8 mouse cellular contexts compared by ENCODE assay signal in the genomic region with DNA sequence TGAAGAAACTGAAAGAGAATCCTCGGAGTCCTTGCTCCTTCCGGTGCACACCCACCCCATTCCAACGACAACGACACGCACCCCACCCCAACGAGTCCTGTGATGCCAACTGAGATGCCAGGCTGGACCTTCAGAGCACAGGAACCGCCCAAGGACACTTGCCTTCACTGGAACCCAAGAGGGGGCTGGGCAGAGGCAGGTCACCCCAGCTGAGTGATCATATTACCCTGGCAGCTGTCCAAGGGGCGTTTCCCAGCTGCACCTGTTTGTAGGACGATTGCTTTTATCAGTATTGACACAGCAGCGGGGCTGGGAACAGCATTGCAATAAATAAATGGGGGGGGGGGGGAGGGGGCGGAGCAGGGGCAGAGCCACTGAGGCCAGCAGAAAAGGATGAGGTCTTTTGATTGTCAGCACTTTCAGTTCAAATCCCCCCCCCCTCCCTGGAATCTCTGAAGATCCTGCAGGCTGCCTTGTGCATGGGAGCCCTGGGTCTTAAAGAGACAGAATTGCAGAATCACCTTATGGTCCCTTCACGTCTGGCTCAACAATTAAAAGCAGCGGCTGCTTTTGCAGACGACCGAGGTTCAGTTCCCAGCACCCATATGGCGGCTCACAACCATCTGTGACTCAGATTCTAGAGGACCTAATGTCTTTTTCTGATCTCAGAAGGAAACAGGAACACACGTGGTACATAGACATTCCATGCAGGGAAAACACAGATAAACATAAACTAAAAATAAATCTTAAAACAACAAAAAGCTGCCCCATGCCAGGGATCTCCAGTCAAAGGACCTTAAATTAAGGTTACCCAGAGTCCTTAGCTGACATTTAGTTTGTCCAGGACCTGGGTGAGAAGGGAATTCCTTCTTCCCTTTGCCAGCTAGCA. TPM values are rescaled to one million over a fixed set of nuclear protein-coding genes. Genes with fewer than 3 reads are reported as not detected.
DNase-seq lines count a peak whose midpoint lies in the region; ATAC-seq lines count a peak whose summit lies in the region.

No protein-coding gene starts in this region.

- H3K36me3 ChIP-seq in intestine, embryonic 16.5 days (ENCODE audit: control insufficient read depth, insufficient read depth, low read length), result no peaks in the 10 kb centered on the region
- H3K36me3 ChIP-seq in liver, embryonic 16.5 days (ENCODE audit: control insufficient read depth, insufficient read depth), result no peaks in the 10 kb centered on the region

- H3K4me3 ChIP-seq in intestine, embryonic 16.5 days (ENCODE audit: low read length), result peak overlapping the region; percentile 24
- peak overlapping the region; percentile 69 for H3K4me3 ChIP-seq in liver, embryonic 16.5 days (ENCODE audit: low read depth, low read length)

- DNase-seq in left cerebral cortex, postnatal 4 days, result peak; percentile 65
- DNase-seq in left cerebral cortex, adult 11 months (ENCODE audit: low spot score), result no peak
- peak; percentile 98 for DNase-seq in c-Kit-positive CD71-positive TER-119-negative erythroid progenitor cells, embryonic 14.5 days (ENCODE audit: low read depth)
- peak; percentile 62 for DNase-seq in gastrocnemius, postnatal 25 days
- peak; percentile 51 for DNase-seq in ovary, postnatal 14 days (ENCODE audit: low spot score)
- DNase-seq in left cerebral cortex, postnatal 25 days (ENCODE audit: low spot score in 2 of 2), result no peak

- peak; percentile 59 for ATAC-seq in intestine, embryonic 16.5 days
- ATAC-seq in liver, embryonic 16.5 days (ENCODE audit: low read depth), result peak; percentile 81

- 17% methylated on average over 16 of the region's 17 CpGs for WGBS in intestine, embryonic 16.5 days
- WGBS in liver, embryonic 16.5 days (ENCODE audit: insufficient replicate concordance), result 21% methylated on average over 16 of the region's 17 CpGs

- no peaks in the 10 kb centered on the region for H3K9me3 ChIP-seq in intestine, embryonic 16.5 days (ENCODE audit: control insufficient read depth, low read length)
- no peaks in the 10 kb centered on the region for H3K9me3 ChIP-seq in liver, embryonic 16.5 days (replicated peaks; ENCODE audit: control insufficient read depth, low read length)

- H3K27ac ChIP-seq in intestine, embryonic 16.5 days (ENCODE audit: low read length), result peak overlapping the region; percentile 64; the same call in 1 of the 2 replicates
- H3K27ac ChIP-seq in liver, embryonic 16.5 days (ENCODE audit: low read length), result peak overlapping the region; percentile 98

- peaks cover 36% of the 10 kb centered on the region for H3K4me1 ChIP-seq in intestine, embryonic 16.5 days (ENCODE audit: control insufficient read depth, insufficient read depth, low read length)
- H3K4me1 ChIP-seq in liver, embryonic 16.5 days (ENCODE audit: control insufficient read depth, low read depth, low read length), result peaks cover 90% of the 10 kb centered on the region

- peak overlapping the region; percentile 54 for H3K4me2 ChIP-seq in intestine, embryonic 16.5 days (ENCODE audit: low read depth, low read length)
- H3K4me2 ChIP-seq in liver, embryonic 16.5 days (ENCODE audit: low read depth, low read length), result peak overlapping the region; percentile 74

- no peak overlapping the region for H3K9ac ChIP-seq in intestine, embryonic 16.5 days (ENCODE audit: low read depth, low read length)
- peak overlapping the region; percentile 78 for H3K9ac ChIP-seq in liver, embryonic 16.5 days (ENCODE audit: low read depth, low read length)

- H3K27me3 ChIP-seq in intestine, embryonic 16.5 days (replicated peaks; ENCODE audit: control insufficient read depth, insufficient read depth, low read length), result no peaks in the 10 kb centered on the region
- H3K27me3 ChIP-seq in liver, embryonic 16.5 days (ENCODE audit: control insufficient read depth, insufficient read depth, low read depth, low read length), result no peaks in the 10 kb centered on the region

- intact Hi-C loops in left cerebral cortex, postnatal 4 days (cut with DNase I), result no loop called here
- intact Hi-C loops in left cerebral cortex, postnatal 25 days (cut with DNase I), result no loop called here

RNA-seq across cellular contexts. Expression of a gene that starts 52.0 kb away (rescaled TPM):
- 10 to 100 TPM; 10.5 to 12.3 TPM for total RNA-seq in left cerebral cortex, postnatal 4 days (2021)
- 10 to 100 TPM; 11.1 to 17.5 TPM for total RNA-seq in gastrocnemius, postnatal 25 days (2021)
- polyA plus RNA-seq in intestine, embryonic 16.5 days (2015; fragmentation: Nextera tagmentation; extraction: Ambion mirVana), result 11.8 and 12.8 TPM in 2 replicates
- 74.7 and 80.0 TPM in 2 replicates for polyA plus RNA-seq in liver, embryonic 16.5 days (2015; fragmentation: Nextera tagmentation; extraction: Ambion mirVana)
- total RNA-seq in left cerebral cortex, postnatal 25 days (2021), result 1 to 10 TPM; 6.8 to 7.4 TPM

Comparison
In these comparisons a context has a peak if more than half of its experiments do, and no peak if none do; other contexts are left out.
1. DNase-seq: peak in left cerebral cortex, postnatal 4 days (single experiment), c-Kit-positive CD71-positive TER-119-negative erythroid progenitor cells, embryonic 14.5 days (single experiment), gastrocnemius, postnatal 25 days (single experiment) and ovary, postnatal 14 days (single experiment); none in left cerebral cortex, adult 11 months (single experiment) and left cerebral cortex, postnatal 25 days (0 of 2).